10 mouse cellular contexts compared by ENCODE assay signal in the genomic region with DNA sequence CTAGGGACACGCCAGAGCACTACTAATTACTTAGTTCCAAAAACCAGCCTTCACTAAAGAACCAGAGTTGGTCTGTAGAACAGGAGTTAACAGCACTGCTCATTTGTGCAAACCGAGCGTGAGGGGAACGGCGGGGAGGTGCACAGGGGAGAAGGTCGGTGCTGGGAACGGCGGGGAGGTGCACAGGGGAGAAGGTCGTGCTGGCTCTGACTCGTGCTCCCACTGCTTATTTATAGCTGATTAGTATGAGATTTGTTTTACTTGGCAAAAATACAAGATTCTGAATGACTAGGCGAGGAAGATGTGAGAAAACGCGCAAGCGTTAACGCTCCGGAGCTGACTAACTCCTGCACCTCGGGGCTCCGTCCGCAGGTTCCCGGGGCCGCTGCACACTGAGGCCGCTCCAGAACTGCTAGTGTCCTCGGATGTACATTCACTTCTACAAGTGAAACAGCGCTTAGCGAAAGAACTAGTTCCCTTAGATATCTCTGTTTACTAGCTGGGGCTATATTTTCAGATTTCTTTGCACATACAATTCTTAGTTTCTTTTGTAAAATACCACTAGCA.
DNase-seq lines count a peak whose midpoint lies in the region; ATAC-seq and TF ChIP-seq lines count a peak whose summit lies in the region.
"Had no signal": no experiment of that assay in that cellular context is flagged by ENCODE, and none has a peak within 500 bp of the region (broad histone marks: within the 10 kb centered on the region; RNA-seq: fewer than 3 reads in every experiment).

No protein-coding gene starts in this region.

- H3K4me1 ChIP-seq in E14TG2a.4 (replicated peaks; ENCODE audit: low read depth, low read length): no peaks in the 10 kb centered on the region
- H3K4me1 ChIP-seq in kidney, adult 2 months (ENCODE audit: control insufficient read depth, insufficient read depth, low read length): peaks cover 7% of the 10 kb centered on the region; the same call in 1 of the 2 replicates
- no peaks in the 10 kb centered on the region for H3K4me1 ChIP-seq in forebrain, embryonic 13.5 days

- 42% methylated on average over 25 of the region's 25 CpGs for WGBS in kidney, adult 2 months
- WGBS in forebrain, embryonic 13.5 days: 72% methylated on average over 25 of the region's 25 CpGs

- no peak for TF ChIP-seq CTCF in E14TG2a.4 (conservative IDR thresholded peaks at IDR 0.05; ENCODE audit: low read length)
- TF ChIP-seq CTCF in kidney, adult 2 months (conservative IDR thresholded peaks at IDR 0.05; ENCODE audit: insufficient read depth, insufficient read length, low read depth, low read length): no peak

- peak overlapping the region; percentile 60 for H3K4me3 ChIP-seq in E14TG2a.4 (replicated peaks; ENCODE audit: low read length)
- peak overlapping the region; percentile 2; the same call in 1 of the 2 replicates for H3K4me3 ChIP-seq in kidney, adult 2 months (ENCODE audit: insufficient read depth, low read depth, low read length)
- no peak overlapping the region for H3K4me3 ChIP-seq in forebrain, embryonic 13.5 days

- no peak overlapping the region for H3K27ac ChIP-seq in kidney, adult 2 months (ENCODE audit: insufficient read depth, low read depth, low read length)
- H3K27ac ChIP-seq in forebrain, embryonic 13.5 days: no peak overlapping the region

- H3K27me3 ChIP-seq in E14TG2a.4 (ENCODE audit: insufficient read depth, low read length): no peaks in the 10 kb centered on the region
- no peaks in the 10 kb centered on the region for H3K27me3 ChIP-seq in kidney, adult 2 months (replicated peaks; ENCODE audit: control insufficient read depth, insufficient read depth, low read length)
- H3K27me3 ChIP-seq in forebrain, embryonic 13.5 days: no peaks in the 10 kb centered on the region
- H3K27me3 ChIP-seq: Patski had no signal

- no peak; the same call in 1 of the 2 replicates for ATAC-seq in forebrain, embryonic 13.5 days
- no peak for ATAC-seq in erythroid progenitor cell, adult 5-6 weeks (replicated peaks; ENCODE audit: low FRiP score, poor library complexity, severe bottlenecking)
- ATAC-seq: Patski had no signal

- no peak for TF ChIP-seq POLR2A in kidney, adult 2 months (IDR thresholded peaks at IDR 0.05; ENCODE audit: low read depth, low read length)

- no peaks in the 10 kb centered on the region for H3K9me3 ChIP-seq in E14TG2a.4 (ENCODE audit: low read length)
- H3K9me3 ChIP-seq in forebrain, embryonic 13.5 days (replicated peaks): no peaks in the 10 kb centered on the region

- peaks cover 15% of the 10 kb centered on the region; the same call in 1 of the 2 replicates for H3K36me3 ChIP-seq in E14TG2a.4 (ENCODE audit: insufficient read depth, low read length)
- H3K36me3 ChIP-seq in kidney, adult 2 months (ENCODE audit: control insufficient read depth, insufficient read depth, low read length): peaks cover 5% of the 10 kb centered on the region; the same call in 1 of the 2 replicates
- H3K36me3 ChIP-seq in forebrain, embryonic 13.5 days (ENCODE audit: poor library complexity, severe bottlenecking): no peaks in the 10 kb centered on the region

- H3K9ac ChIP-seq in forebrain, embryonic 13.5 days: no peak overlapping the region

- no peak overlapping the region for H3K4me2 ChIP-seq in forebrain, embryonic 13.5 days

- peak; percentile 79 for DNase-seq in adrenal gland, postnatal 14 days
- DNase-seq in kidney, adult 2 months: peak; percentile 36
- DNase-seq in lung, postnatal 36 days: peak; percentile 27
- DNase-seq in layer of hippocampus, postnatal 25 days (ENCODE audit: extremely low spot score in 1 of 2, low spot score in 1 of 2): no peak
- DNase-seq in natural killer cell, adult 2 months (ENCODE audit: low spot score in 2 of 2): no peak
- DNase-seq: thymus, postnatal 4 days had no signal

Comparison
In these comparisons a context has a peak if more than half of its experiments do, and no peak if none do; other contexts are left out.
1. DNase-seq: peak in adrenal gland, postnatal 14 days (single experiment), kidney, adult 2 months (single experiment) and lung, postnatal 36 days (single experiment); none in layer of hippocampus, postnatal 25 days (0 of 2) and natural killer cell, adult 2 months (0 of 2).